Mouse (Mus musculus): Measurements from ENCODE around the gene Pigb. TPM values are rescaled to one million over a fixed set of nuclear protein-coding genes. Genes with fewer than 3 reads are reported as not detected.
A peak's percentile ranks its signal among the peaks of the same experiment; 100 is the strongest.
"Not testable (repeated sequence)": the region's sequence is repeated elsewhere in the genome, so short reads cannot be mapped to it uniquely, and the experiment has no call there.

Gene Pigb
- polyA plus RNA-seq (2016; fragmentation: Nextera tagmentation; extraction: Ambion mirVana), result 14.0 and 15.1 TPM in 2 replicates

GRCm38 (mm10) chr9:73040080-73040479 lies at the start of gene Pigb:
Gene Pigb, minus strand, starts transcription at chr9:73040378.
- ATAC-seq (ENCODE audit: low FRiP score), result no peak
- Histone ChIP-seq H3K4me1 (peaks cover 26% of the 10 kb centered on the region), H3K9ac (peak within 1 kb of the TSS; percentile 82), H3K4me2 (replicated peaks) (peak within 1 kb of the TSS; percentile 91), H3K36me3 (no peaks in the 10 kb centered on the region; the same call in 1 of the 2 replicates), H3K27me3 (no peaks in the 10 kb centered on the region; the same call in 1 of the 2 replicates), H3K9me3 (replicated peaks) (no peaks in the 10 kb centered on the region), H3K4me3 (peak within 1 kb of the TSS; percentile 78), H3K27ac (peak within 1 kb of the TSS; percentile 79)
- 33% methylated on average over 6 of the region's 6 CpGs for WGBS

GRCm38 (mm10) chr9:73089222-73089920 lies 49.2 kb upstream of the Pigb start:
- no peak overlapping the region for H3K4me2 ChIP-seq (replicated peaks)
- no peaks in the 10 kb centered on the region for H3K9me3 ChIP-seq (replicated peaks)
- 78% methylated on average over 16 of the region's 16 CpGs for WGBS
- H3K4me3 ChIP-seq, result no peak overlapping the region
- ATAC-seq (ENCODE audit: low FRiP score), result no peak
- no peak overlapping the region for H3K27ac ChIP-seq
- H3K36me3 ChIP-seq, result no peaks in the 10 kb centered on the region
- no peak overlapping the region for H3K9ac ChIP-seq
- H3K4me1 ChIP-seq, result no peaks in the 10 kb centered on the region
- peaks cover 4% of the 10 kb centered on the region; the same call in 1 of the 2 replicates for H3K27me3 ChIP-seq

- Histone ChIP-seq H3K9ac (no peak overlapping the region), H3K27ac (no peak overlapping the region), H3K4me3 (no peak overlapping the region), H3K27me3 (peaks cover under 1% of the 10 kb centered on the region; the same call in 1 of the 2 replicates), H3K4me2 (replicated peaks) (no peak overlapping the region), H3K4me1 (no peaks in the 10 kb centered on the region), H3K36me3 (no peaks in the 10 kb centered on the region), H3K9me3 (replicated peaks) (no peaks in the 10 kb centered on the region)
- WGBS, result 86% methylated on average over 5 of the region's 5 CpGs
- no peak for ATAC-seq (ENCODE audit: low FRiP score)
Observed at GRCm38 (mm10) chr9:73087581-73087980, 47.4 kb upstream of the Pigb start.

DNA sequence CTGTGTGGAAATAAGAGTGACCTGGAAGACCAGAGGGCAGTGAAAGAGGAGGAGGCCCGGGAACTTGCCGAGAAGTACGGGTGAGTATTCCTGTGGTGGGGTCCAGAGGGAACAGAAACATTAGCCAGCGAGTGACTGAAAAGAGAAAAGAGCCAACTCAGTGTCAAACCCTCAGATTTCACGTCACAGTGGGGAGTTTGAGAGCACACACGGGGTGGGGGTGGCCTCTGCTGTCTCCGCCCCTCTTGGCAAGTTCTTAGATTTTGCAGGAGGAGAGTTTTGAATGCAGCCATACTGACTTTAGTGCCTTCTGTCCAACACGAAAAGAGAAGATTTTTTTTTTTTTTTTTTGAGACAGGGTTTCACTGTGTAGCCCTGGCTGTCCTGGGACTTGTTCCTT lies 46.9 kb upstream of the Pigb start:
- H3K27ac ChIP-seq, result no peak overlapping the region
- no peak overlapping the region for H3K4me3 ChIP-seq
- no peak for ATAC-seq (ENCODE audit: low FRiP score)
- H3K4me1 ChIP-seq, result no peaks in the 10 kb centered on the region
- no peaks in the 10 kb centered on the region for H3K36me3 ChIP-seq
- no peak overlapping the region for H3K4me2 ChIP-seq (replicated peaks)
- no peaks in the 10 kb centered on the region for H3K27me3 ChIP-seq
- no peak overlapping the region for H3K9ac ChIP-seq
- 59% methylated on average over 8 of the region's 8 CpGs for WGBS
- H3K9me3 ChIP-seq (replicated peaks), result no peaks in the 10 kb centered on the region

DNA sequence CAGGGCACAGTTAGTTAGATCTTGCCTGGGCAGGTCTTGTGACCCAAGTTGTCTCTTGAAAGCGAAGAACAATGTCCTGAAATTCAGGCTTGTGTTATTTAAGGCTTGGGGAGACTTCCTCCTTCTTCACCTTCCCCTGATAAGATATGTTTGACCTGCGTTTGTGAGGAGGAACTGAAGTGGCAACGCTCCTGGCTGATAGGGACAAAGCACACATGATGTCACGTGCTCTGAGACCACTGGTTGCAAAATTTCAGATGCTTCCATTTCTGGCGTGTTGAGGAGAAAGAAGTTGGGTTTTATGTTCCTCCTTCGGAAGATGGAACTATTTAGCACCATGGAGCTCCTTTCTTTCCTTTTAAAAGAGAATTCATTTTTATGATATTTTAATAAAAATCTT lies 45.7 kb upstream of the Pigb start:
- H3K9me3 ChIP-seq (replicated peaks), result no peaks in the 10 kb centered on the region
- H3K4me1 ChIP-seq, result no peaks in the 10 kb centered on the region
- WGBS, result 85% methylated on average over 6 of the region's 6 CpGs
- H3K4me2 ChIP-seq (replicated peaks), result no peak overlapping the region
- H3K36me3 ChIP-seq, result no peaks in the 10 kb centered on the region
- H3K4me3 ChIP-seq, result no peak overlapping the region
- H3K27ac ChIP-seq, result no peak overlapping the region
- H3K27me3 ChIP-seq, result no peaks in the 10 kb centered on the region
- no peak for ATAC-seq (ENCODE audit: low FRiP score)
- H3K9ac ChIP-seq, result no peak overlapping the region

DNA sequence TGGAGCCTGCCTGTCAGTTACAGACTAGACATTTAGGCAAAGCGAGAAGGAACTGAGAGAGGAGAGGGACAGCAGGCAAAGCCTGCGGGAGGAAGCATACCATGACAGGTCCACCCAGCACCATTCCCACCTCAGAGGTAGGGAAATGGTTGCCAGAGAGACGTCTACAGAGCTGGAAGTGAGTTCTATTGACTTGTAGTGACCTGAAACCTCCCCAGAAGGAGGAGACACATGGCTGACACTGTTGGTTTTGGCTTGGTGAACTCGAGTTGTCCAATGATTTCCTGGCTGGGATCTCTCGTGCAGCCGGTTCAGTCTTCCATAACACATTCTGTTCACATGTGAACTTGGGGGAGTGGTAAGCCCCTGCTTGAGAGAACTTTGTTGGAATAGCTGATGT lies 43.8 kb upstream of the Pigb start:
- Histone ChIP-seq H3K9me3 (replicated peaks) (no peaks in the 10 kb centered on the region), H3K4me3 (no peak overlapping the region), H3K4me1 (no peaks in the 10 kb centered on the region), H3K4me2 (replicated peaks) (no peak overlapping the region), H3K27me3 (no peaks in the 10 kb centered on the region), H3K9ac (no peak overlapping the region), H3K36me3 (no peaks in the 10 kb centered on the region), H3K27ac (no peak overlapping the region)
- WGBS, result 69% methylated on average over 6 of the region's 6 CpGs
- ATAC-seq (ENCODE audit: low FRiP score), result no peak

- WGBS, result 82% methylated on average over 8 of the region's 8 CpGs
- H3K27ac ChIP-seq, result no peak overlapping the region
Observed at GRCm38 (mm10) chr9:73082291-73083000, 42.3 kb upstream of the Pigb start.

DNA sequence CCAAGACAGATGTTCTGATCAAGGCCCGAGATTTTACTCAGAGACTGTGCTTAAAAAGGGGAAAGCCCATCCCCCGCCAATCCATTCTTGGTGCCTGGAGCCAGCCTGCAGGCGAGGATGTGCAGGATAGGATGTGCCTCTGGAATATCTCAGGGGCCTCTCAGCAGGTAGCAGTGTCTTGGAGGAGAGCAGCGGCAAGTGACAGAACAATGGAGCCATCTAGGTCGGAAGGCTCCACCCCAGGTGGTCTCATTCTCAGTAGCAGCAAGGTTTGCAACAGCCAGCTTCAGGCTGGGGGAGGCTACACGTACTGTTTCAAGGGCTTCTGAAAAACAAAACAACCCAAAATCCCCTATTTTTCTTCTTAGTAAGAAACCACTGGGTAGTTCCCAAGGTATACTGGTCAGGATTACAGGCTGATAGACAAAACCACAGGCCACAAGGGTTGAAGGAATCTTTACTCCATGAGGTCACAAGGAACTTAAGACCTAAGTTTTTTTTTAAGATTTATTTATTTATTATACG lies 39.7 kb upstream of the Pigb start:
- no peak overlapping the region for H3K27ac ChIP-seq
- H3K27me3 ChIP-seq, result no peaks in the 10 kb centered on the region
- 40% methylated on average over 7 of the region's 7 CpGs for WGBS
- no peak for ATAC-seq (ENCODE audit: low FRiP score)
- H3K36me3 ChIP-seq, result no peaks in the 10 kb centered on the region
- H3K4me3 ChIP-seq, result no peak overlapping the region
- H3K4me1 ChIP-seq, result no peaks in the 10 kb centered on the region
- H3K4me2 ChIP-seq (replicated peaks), result no peak overlapping the region
- no peaks in the 10 kb centered on the region for H3K9me3 ChIP-seq (replicated peaks)
- no peak overlapping the region for H3K9ac ChIP-seq

More at GRCm38 (mm10) chr9:73082291-73083000, 42.3 kb upstream of the Pigb start:
- Histone ChIP-seq H3K9ac (no peak overlapping the region), H3K9me3 (replicated peaks) (no peaks in the 10 kb centered on the region), H3K4me3 (no peak overlapping the region), H3K4me1 (no peaks in the 10 kb centered on the region), H3K4me2 (replicated peaks) (no peak overlapping the region), H3K27me3 (no peaks in the 10 kb centered on the region), H3K36me3 (no peaks in the 10 kb centered on the region)
- ATAC-seq (ENCODE audit: low FRiP score), result no peak

- H3K9me3 ChIP-seq (replicated peaks); H3K36me3 ChIP-seq; H3K4me2 ChIP-seq (replicated peaks); H3K27ac ChIP-seq; H3K27me3 ChIP-seq; ATAC-seq (ENCODE audit: low FRiP score); H3K4me3 ChIP-seq; H3K9ac ChIP-seq; H3K4me1 ChIP-seq: not testable (repeated sequence)
- 84% methylated on average over 11 of the region's 12 CpGs for WGBS
Observed at GRCm38 (mm10) chr9:73079349-73079748, 39.2 kb upstream of the Pigb start.

DNA sequence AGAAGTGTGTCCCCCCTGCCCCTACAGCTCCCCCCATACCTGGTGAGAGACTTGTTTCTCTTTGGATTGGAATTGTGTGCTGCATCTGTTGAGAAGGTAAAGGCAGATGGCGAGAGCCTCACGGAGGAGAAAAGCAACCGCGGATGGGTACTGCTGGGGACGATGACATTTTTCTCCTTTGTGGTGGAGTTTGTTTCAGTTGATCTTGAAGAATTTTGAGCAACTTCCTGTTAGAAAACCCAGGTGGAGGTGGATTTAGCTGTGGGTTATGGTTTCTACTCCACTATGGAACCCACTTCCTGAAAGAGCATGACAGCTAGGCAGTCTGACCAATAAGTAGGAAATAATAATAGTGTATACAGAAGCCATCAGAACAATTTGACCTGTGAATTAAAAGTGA lies 33.0 kb upstream of the Pigb start:
- Histone ChIP-seq H3K4me3 (no peak overlapping the region), H3K9ac (no peak overlapping the region), H3K27ac (no peak overlapping the region), H3K9me3 (replicated peaks) (no peaks in the 10 kb centered on the region), H3K36me3 (no peaks in the 10 kb centered on the region), H3K27me3 (no peaks in the 10 kb centered on the region), H3K4me2 (replicated peaks) (no peak overlapping the region), H3K4me1 (peaks cover 2% of the 10 kb centered on the region; the same call in 1 of the 2 replicates)
- no peak for ATAC-seq (ENCODE audit: low FRiP score)
- 96% methylated on average over 5 of the region's 5 CpGs for WGBS

DNA sequence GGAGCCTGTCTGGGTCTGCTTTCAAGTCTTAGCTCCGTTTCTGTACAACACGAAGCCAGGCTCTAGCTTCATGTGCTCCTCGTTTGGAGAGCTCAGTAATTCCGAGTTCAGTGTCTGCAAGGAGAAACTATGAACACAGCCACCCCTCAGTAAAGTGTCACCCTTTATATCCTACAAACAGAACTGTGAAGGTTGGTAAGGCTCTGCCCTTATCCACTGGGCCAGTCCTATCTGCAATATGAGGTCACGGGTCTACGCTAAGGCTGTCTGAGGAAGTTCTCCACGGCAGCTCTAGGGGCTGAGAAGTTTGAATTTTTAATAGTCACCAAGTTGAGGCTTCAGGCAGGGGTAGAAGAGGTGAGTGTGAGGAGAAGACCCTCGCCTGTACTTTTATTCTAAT lies 32.2 kb upstream of the Pigb start:
- H3K9me3 ChIP-seq (replicated peaks), result no peaks in the 10 kb centered on the region
- 81% methylated on average over 8 of the region's 8 CpGs for WGBS
- H3K27ac ChIP-seq, result no peak overlapping the region
- no peaks in the 10 kb centered on the region for H3K36me3 ChIP-seq
- no peak overlapping the region for H3K9ac ChIP-seq
- H3K4me1 ChIP-seq, result peaks cover 6% of the 10 kb centered on the region
- H3K27me3 ChIP-seq, result no peaks in the 10 kb centered on the region
- H3K4me2 ChIP-seq (replicated peaks), result no peak overlapping the region
- no peak overlapping the region for H3K4me3 ChIP-seq
- ATAC-seq (ENCODE audit: low FRiP score), result no peak

DNA sequence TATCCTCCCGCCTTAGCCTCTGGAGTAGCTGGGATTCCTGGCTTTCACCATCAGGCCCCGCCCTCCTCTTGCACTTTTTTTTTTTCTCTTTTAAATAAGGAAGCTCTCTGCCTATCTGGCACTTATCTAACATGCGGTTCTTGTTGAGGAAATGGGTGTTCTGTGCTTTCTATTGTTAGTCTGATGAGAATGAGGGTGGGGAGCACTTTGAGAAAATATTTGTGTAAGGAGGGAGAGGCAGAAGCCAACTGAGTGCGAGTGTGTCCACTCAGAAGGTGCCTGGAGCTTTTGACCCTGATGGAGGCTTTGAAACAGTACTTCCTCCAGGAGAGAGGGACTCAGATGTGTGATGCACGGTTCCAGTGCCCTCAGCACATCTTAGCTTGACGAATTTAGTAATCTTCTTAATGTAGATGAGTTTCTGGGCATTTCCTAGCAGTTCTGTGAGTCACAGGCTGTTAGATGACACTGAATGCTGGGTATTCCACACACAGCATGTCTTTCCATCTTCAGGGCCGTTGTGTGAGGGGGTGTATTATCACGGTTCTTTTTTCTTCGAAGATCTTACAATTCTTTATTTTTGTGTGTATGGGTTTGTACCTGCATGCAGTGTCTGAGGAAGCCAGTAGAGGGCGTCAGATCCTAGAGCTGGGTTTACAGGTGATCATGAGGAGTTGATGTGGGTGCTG lies 30.9 kb upstream of the Pigb start:
- ATAC-seq (ENCODE audit: low FRiP score), result no peak
- Histone ChIP-seq H3K27ac (no peak overlapping the region), H3K4me1 (peaks cover 15% of the 10 kb centered on the region), H3K4me2 (replicated peaks) (no peak overlapping the region), H3K27me3 (no peaks in the 10 kb centered on the region), H3K36me3 (no peaks in the 10 kb centered on the region), H3K9me3 (replicated peaks) (no peaks in the 10 kb centered on the region), H3K9ac (no peak overlapping the region), H3K4me3 (no peak overlapping the region)
- 79% methylated on average over 10 of the region's 10 CpGs for WGBS
